Mouse (Mus musculus) neural tube, embryonic 11.5 days (tissue): ENCODE measurements around the gene Enah. TPM values are rescaled to one million over a fixed set of nuclear protein-coding genes. Genes with fewer than 3 reads are reported as not detected.

ENCODE experiments used
- polyA plus RNA-seq: library from polyadenylated mRNA; unstranded; fragments of >200 nt; fragmentation: Nextera tagmentation; extraction: Ambion mirVana; gene quantifications from 2 replicates; pipeline ENCODE4 v1.2.1, GENCODE M21; 2014

Gene Enah
- polyA plus RNA-seq, 1 experiment from 2014 or later, result 35.9 TPM

Other genes starting within 250 kb of the Enah start
- 155 and 159 TPM in 2 replicates for gene Lbr, start 176.9 kb downstream of the Enah start, polyA plus RNA-seq
- gene Srp9, start 104.7 kb upstream of the Enah start, polyA plus RNA-seq, result 151 and 157 TPM in 2 replicates
- gene Vmn1r1, start 144.5 kb upstream of the Enah start, polyA plus RNA-seq, result not detected in 2 replicates